Mouse (Mus musculus) heart, postnatal 0 days (tissue): ENCODE measurements around the gene Map3k3. TPM values are rescaled to one million over a fixed set of nuclear protein-coding genes. Genes with fewer than 3 reads are reported as not detected.
"Not testable (repeated sequence)": the region's sequence is repeated elsewhere in the genome, so short reads cannot be mapped to it uniquely, and the experiment has no call there.

Experiments used
- ATAC-seq: fragments of 200-750 bp; cut with Nextera tagmentation; 2 replicates; pipeline ENCODE4 v1.8.0; 2017; ENCODE audit warnings: low read depth, moderate number of reproducible peaks, moderate library complexity; ENCODE audit not compliant: insufficient read depth
- DNase-seq: peaks from one replicate; pipeline ENCODE4 v3.0.0-alpha.2; 2016; ENCODE audit warnings: low spot score
- H3K27ac ChIP-seq: fragments of 300-500 bp; sonication (generic); 2 replicates; pipeline ENCODE4 v1.5.1; 2014; ENCODE audit warnings: low read depth, mild to moderate bottlenecking
- H3K27me3 ChIP-seq: fragments of 300-500 bp; sonication (generic); 2 replicates; pipeline ENCODE4 v1.6.1; 2014; ENCODE audit warnings: low read length, mixed read lengths; ENCODE audit not compliant: control insufficient read depth, insufficient read depth
- H3K36me3 ChIP-seq: fragments of 300-500 bp; sonication (generic); replicated peaks from 2 replicates; pipeline ENCODE4 v1.6.1; 2014; ENCODE audit warnings: low read length, mixed read lengths; ENCODE audit not compliant: control insufficient read depth, insufficient read depth
- H3K4me1 ChIP-seq: fragments of 300-500 bp; sonication (generic); 2 replicates; pipeline ENCODE4 v1.6.1; 2014; ENCODE audit warnings: antibody characterized with exemption; ENCODE audit not compliant: control insufficient read depth, insufficient read depth
- H3K4me2 ChIP-seq: fragments of 300-500 bp; sonication (generic); 2 replicates; pipeline ENCODE4 v1.6.1; 2014; ENCODE audit warnings: low read depth, mild to moderate bottlenecking, low read length, moderate library complexity
- H3K4me3 ChIP-seq: fragments of 300-500 bp; sonication (generic); 2 replicates; pipeline ENCODE4 v1.5.1; 2014; ENCODE audit warnings: low read depth, low read length
- H3K9ac ChIP-seq: fragments of 300-500 bp; sonication (generic); replicated peaks from 2 replicates; pipeline ENCODE4 v1.6.1; 2014; ENCODE audit warnings: low read depth, low read length, mixed read lengths
- H3K9me3 ChIP-seq: fragments of 300-500 bp; sonication (generic); replicated peaks from 2 replicates; pipeline ENCODE4 v1.6.1; 2016; ENCODE audit warnings: low read length; ENCODE audit not compliant: control insufficient read depth
- CTCF ChIP-seq: IDR thresholded peaks from 2 replicates; pipeline ENCODE4 v1.5.1; 2016; ENCODE audit warnings: antibody characterized with exemption, control low read depth, low read depth
- EP300 ChIP-seq: IDR thresholded peaks from 2 replicates; pipeline ENCODE4 v1.6.1; 2016; ENCODE audit warnings: antibody characterized with exemption, low read depth
- WGBS: fragments of 180-500 bp; shearing (Covaris S2); extraction: QIAGEN DNeasy Blood & Tissue Kit; methylation state at CpG from one replicate; pipeline ENCODE4 v1.1.7; 2014; 5-methylcytosine and 5-hydroxymethylcytosine counted together
- polyA plus RNA-seq: library from polyadenylated mRNA; unstranded; fragments of >200 nt; fragmentation: Nextera tagmentation; extraction: Ambion mirVana; gene quantifications from 2 replicates; pipeline ENCODE4 v1.2.1, GENCODE M21; 2015
- total RNA-seq: library from RNA; depleted of rRNA; stranded (reverse); fragments of >200 nt; gene quantifications from 2 replicates; pipeline ENCODE4 v1.2.3, GENCODE M21; 2014; ENCODE audit warnings: low replicate concordance

Map3k3 gene
- total and polyA plus RNA-seq, 2 experiments from 2014 or later, result 13.8 to 44.0 TPM

DNA sequence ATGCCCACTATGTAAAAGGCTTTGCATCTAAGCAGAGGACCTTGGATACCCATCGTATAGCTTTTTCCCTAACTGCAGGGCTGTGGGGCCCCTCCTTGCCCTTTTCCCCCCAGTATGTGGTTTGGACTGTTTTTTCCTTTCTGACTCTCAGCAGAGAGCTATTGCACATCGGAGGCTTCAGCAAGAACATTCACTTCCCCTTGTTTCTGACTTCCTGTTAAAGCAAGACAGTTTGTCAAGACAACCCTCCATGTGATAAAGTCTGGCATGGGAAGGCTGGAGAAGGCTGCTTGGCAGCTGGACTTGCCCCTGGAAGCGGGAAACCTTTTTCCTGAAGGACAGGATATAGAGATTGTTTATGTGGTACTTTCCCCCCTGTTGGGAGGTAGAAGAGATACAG, 38.3 kb downstream of the Map3k3 start:
- no peaks in the 10 kb centered on the region for H3K27me3 ChIP-seq
- H3K27ac ChIP-seq, result peak overlapping the region; percentile 57
- no peaks in the 10 kb centered on the region for H3K4me1 ChIP-seq
- no peak for ATAC-seq
- TF ChIP-seq EP300 (0 out of 2 replicates have a peak, but pooled peaks have one; percentile 24), CTCF (no peak)
- no peak overlapping the region for H3K4me2 ChIP-seq
- no peak overlapping the region for H3K4me3 ChIP-seq
- peak; percentile 26 for DNase-seq
- no peaks in the 10 kb centered on the region for H3K9me3 ChIP-seq
- H3K9ac ChIP-seq, result no peak overlapping the region
- WGBS, result 53% methylated on average over 3 of the region's 3 CpGs
- H3K36me3 ChIP-seq, result peaks cover 61% of the 10 kb centered on the region

DNA sequence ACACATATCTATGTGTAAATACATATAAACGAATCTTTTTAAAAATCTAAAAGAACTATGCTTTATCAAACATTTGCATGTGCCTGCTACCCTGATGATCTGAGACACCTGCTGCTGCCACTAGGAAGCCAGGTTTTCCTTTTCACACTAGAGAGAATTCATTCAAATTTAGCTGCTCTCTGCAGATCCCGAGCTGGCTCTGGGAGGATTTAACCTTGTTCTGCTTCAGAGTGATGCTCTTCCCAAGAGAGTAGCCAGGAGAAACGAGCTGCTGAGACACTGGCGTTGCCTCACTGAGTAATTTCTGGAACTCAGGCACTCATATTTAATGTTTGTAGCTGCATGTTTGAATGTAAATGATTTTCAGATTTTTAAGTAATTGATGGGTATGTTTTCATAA, 40.4 kb downstream of the Map3k3 start:
- TF ChIP-seq EP300 (no peak), CTCF (no peak)
- Histone ChIP-seq H3K4me2 (no peak overlapping the region), H3K27ac (no peak overlapping the region), H3K27me3 (no peaks in the 10 kb centered on the region), H3K9ac (no peak overlapping the region), H3K9me3 (no peaks in the 10 kb centered on the region), H3K4me3 (no peak overlapping the region), H3K36me3 (peaks cover 56% of the 10 kb centered on the region), H3K4me1 (no peaks in the 10 kb centered on the region)
- ATAC-seq, result no peak
- 75% methylated on average over 4 of the region's 4 CpGs for WGBS
- no peak for DNase-seq

DNA sequence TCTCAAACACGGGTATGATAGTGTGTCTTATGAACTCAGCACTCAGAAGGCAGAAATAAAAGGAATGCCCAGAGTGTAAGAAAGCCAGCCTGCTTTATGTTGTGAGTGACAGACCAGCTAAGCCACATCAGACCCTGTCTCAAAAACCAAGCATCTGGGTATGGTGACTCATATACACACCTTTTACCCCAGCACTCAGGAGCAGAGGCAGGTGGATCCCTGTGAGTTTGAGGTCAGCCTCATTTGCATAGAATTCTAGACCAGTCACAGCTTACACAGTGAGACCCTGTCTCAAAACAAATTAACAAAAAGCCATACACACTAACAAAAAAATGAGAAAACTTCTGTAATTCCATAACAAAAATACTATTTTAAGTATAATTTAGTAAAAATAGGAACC, 41.4 kb downstream of the Map3k3 start:
- no peak for TF ChIP-seq EP300
- no peak for TF ChIP-seq CTCF
- Histone ChIP-seq H3K4me1 (no peaks in the 10 kb centered on the region), H3K9ac (no peak overlapping the region), H3K4me2 (no peak overlapping the region), H3K27me3 (no peaks in the 10 kb centered on the region), H3K27ac (no peak overlapping the region), H3K9me3 (no peaks in the 10 kb centered on the region), H3K36me3 (peaks cover 64% of the 10 kb centered on the region), H3K4me3 (no peak overlapping the region)
- no peak for DNase-seq
- ATAC-seq, result no peak
- 78% methylated on average over 1 of the region's 1 CpGs for WGBS

GRCm38 (mm10) chr11:106126727-106127373, 42.4 kb downstream of the Map3k3 start:
- not testable (repeated sequence) for H3K9ac ChIP-seq, H3K9me3 ChIP-seq, ATAC-seq, H3K4me3 ChIP-seq, H3K27ac ChIP-seq, DNase-seq, H3K4me1 ChIP-seq, H3K4me2 ChIP-seq, H3K27me3 ChIP-seq
- H3K36me3 ChIP-seq, result peaks cover 62% of the 10 kb centered on the region
- 88% methylated on average over 4 of the region's 6 CpGs for WGBS

DNA sequence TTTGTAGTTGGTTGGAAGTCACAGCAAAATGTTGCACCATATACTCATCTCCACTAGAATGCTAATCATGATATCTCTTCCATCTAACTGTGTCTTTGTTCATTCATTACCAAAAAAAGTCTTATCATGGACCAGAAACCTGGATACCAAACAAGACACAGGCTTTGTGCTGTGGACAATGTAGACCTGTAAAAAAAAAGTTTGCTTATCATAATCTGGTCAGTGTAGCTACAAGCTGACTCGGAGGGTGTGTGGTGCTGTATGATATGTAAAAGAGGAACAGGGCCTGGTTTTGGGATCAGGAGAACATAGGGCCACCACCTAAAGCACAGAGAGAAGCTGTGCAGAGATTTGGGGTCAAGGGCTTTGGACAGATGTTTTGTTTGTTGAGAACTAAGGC, 45.1 kb downstream of the Map3k3 start:
- H3K27me3 ChIP-seq, result no peaks in the 10 kb centered on the region
- no peak for DNase-seq
- no peak for TF ChIP-seq EP300
- no peak for TF ChIP-seq CTCF
- H3K9ac ChIP-seq, result no peak overlapping the region
- H3K36me3 ChIP-seq, result peaks cover 47% of the 10 kb centered on the region
- no peak overlapping the region for H3K27ac ChIP-seq
- 55% methylated on average over 1 of the region's 1 CpGs for WGBS
- no peaks in the 10 kb centered on the region for H3K9me3 ChIP-seq
- H3K4me2 ChIP-seq, result no peak overlapping the region
- no peak overlapping the region for H3K4me3 ChIP-seq
- peaks cover 6% of the 10 kb centered on the region; the same call in 1 of the 2 replicates for H3K4me1 ChIP-seq
- no peak for ATAC-seq

DNA sequence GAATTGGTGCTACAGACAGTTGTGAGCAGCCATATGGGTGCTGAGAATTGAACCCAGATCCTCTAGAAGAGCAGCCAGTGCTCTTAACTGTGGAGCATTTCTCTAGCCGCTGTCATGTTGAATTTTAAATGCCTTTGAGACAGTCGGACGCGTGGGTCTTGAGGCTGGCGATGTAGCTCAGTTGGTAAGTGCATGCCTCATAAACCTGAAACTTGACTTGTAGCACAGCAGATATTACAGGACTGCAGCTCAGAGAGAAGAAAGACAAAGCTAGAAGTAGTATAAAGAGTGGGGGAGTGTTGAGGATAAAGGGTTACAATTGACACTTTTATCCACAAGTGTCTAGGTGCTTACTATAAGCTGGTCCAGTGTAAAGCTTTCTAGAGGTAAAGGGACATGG, 48.1 kb downstream of the Map3k3 start:
- Histone ChIP-seq H3K4me3 (no peak overlapping the region), H3K36me3 (peaks cover 39% of the 10 kb centered on the region), H3K9me3 (no peaks in the 10 kb centered on the region), H3K4me1 (peaks cover 12% of the 10 kb centered on the region; the same call in 1 of the 2 replicates), H3K27ac (no peak overlapping the region), H3K4me2 (no peak overlapping the region), H3K9ac (no peak overlapping the region), H3K27me3 (no peaks in the 10 kb centered on the region)
- ATAC-seq (no peak), DNase-seq (no peak)
- TF ChIP-seq EP300, result no peak
- TF ChIP-seq CTCF, result no peak
- 88% methylated on average over 5 of the region's 5 CpGs for WGBS
